Mouse (Mus musculus): Measurements from ENCODE around the gene Olfr695.
"Not testable (repeated sequence)": the region's sequence is repeated elsewhere in the genome, so short reads cannot be mapped to it uniquely, and the experiment has no call there.

The Olfr695 gene

DNA sequence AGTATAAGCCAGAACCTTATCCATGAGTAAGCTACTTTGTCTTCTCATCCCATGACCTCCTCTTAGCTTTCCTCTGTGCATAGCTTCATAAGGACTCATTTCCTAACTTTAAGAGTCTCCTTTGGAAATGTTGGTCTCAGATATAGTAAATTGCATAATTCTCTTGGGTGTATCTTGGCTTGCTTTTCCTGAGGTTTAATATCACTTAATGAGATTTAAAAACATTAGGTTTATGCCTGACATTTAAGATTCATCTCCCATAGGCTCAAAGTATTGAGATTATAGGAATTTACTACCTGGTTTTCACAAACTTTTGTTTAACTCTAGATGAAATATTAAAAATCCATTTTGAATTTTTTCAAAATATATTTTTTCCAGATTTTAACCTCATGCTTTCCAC lies at the start of gene Olfr695:
Gene Olfr695, minus strand, starts transcription at position 101 of the 400 bp plus-strand sequence.
- DNase-seq: no peak

DNA sequence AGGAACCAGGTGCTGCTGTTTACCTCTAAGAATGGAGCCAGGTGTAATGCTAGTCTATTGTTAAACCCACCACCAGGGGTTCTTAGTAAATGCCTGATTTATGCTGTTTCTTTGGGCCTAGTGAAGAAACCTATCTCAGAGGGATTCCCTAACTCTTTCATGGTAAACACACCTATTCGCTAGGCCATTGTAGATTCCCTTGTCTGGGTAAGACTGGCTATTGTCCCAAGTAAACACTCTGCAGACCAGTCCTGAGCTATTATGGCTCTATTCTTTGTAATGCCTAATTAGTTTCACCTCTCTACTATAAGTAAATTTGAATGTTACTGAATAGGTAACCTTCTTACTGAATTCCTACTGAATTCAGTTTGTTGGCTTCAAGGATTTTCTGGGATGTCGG lies 44.8 kb upstream of the Olfr695 start:
- DNase-seq: not testable (repeated sequence)

DNA sequence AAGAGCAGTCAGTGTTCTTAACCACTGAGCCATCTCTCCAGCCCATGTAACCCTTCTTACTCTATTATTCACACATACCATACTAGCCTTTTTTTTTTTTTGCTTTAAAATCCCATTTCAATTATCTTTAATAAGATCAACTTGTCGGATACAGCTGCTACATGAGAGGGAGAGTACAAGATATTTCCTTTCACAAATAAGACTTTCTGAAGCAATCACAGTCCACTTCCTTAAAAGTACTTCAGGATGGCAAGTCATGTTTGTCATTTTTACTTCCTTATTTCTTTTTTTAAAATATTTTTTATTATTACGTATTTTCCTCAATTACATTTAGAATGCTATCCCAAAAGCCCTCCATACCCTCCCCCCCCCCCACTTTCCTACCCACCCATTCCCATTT lies 42.6 kb upstream of the Olfr695 start:
- DNase-seq: no peak

DNA sequence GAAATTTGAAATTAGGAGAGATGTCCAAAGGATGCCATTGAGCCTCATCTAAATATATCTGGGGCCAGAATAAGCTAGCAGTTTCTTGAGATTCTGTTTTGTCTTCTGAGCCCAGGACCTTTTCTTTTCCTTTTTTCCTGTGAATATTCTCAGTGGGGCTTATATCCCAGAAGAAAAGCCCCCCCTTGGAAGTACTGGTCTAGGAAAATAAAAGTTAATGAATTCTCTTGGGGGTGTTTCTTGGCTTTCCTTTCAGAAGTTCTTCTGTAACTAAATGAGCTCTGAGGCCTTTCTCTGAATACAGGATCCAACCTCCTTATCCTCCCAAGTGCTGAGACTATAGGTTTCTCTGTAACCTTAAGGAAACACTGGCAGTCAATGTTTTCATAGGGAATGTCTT lies 39.1 kb upstream of the Olfr695 start, which contains the start of gene Olfr698:
Gene Olfr698, minus strand, starts transcription at position 101 of the 400 bp plus-strand sequence.
- DNase-seq: no peak

DNA sequence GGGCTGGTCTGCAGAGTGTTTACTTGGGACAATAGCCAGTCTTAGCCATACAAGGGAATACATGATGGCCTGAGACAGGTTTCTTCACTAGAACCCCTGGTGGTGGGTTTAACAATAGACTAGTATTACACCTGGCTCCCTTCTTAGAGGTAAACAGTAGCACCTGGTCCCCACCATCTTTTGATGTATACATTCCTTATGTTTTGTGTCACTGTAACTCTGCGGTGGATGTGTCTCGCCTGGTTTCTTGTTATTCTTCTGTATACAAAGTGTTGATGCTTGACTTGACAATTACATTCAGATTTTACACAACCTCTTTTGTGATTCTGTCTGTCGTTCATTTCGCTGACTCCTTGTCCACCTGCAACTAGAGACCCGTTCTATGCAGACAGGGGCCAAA lies 29.6 kb upstream of the Olfr695 start:
- no peak for DNase-seq

DNA sequence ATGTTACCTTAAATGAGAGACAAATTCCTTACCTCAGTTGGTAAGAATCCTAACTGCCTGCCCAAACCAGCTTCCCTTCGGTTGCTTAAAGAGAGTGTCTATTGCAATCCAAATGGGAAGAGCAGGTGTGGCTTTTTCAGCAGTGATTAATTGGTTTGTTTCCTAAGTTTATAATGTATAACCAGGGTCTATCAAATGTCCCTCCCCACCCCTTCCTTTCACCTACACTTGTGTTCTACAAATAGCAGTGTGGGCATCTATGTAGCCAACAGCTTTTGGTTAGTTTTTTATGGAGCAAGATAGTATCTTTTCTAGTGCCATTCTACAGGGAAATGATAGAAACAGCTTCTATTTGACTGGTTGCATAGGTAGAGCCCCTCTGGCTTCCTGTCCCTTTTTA lies 26.1 kb upstream of the Olfr695 start, which contains the start of gene Olfr697:
Gene Olfr697, minus strand, starts transcription at position 101 of the 400 bp plus-strand sequence.
- DNase-seq: no peak

DNA sequence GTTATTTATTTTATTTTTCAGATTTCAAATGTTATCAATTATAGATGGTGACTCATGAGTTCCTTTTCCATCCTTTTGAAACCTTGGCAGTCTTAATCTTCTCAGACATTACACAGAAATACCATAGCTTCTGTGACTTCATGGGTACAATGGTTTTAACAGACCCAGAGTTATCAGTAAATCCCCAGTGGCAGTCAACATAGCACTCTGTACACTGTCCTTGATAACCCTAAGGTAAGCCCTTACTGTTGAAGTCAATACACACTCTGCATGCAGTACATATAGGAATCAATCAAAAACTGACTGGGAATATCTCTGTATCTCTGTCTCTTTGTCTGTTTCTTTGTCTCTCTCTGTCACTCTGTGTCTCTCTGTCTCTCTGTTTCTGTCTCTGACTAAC lies 20.8 kb upstream of the Olfr695 start:
- no peak for DNase-seq

DNA sequence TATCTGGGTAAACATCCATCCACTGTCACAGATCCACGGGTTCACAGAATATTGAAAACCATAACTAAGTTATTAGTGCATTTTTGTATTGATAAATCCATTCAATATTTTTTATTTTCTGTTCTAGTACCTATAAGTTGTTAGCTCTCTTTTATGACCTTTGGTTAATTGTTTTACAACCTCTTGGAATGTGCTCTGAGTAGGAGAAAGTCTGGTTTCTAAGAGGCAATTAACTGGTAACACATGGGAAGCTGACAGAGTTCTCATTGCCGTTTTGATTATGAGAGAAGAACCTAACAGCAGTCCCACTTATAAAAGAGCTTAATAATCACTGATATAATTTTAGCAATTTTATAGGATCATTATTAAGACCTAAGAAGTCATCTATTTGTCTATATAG lies 17.5 kb upstream of the Olfr695 start:
- DNase-seq: no peak

DNA sequence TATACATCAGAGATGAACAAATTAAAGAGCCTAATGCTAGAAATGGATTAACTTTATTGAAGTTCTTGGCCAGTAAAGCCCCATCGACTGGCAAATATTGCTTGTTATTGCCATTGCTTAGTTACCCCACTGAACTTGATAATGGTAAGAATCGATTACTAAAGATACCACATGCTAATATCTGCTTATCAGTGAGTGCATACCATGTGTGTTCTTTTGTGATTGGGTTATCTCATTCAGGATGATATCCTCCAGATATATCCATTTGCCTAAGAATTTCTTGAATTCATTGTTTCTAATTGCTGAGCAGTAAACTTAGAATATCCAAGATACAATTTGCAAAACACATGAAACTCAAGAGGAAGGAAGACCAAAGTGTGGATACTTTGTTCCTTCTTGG lies 9.5 kb upstream of the Olfr695 start:
- not testable (repeated sequence) for DNase-seq

DNA sequence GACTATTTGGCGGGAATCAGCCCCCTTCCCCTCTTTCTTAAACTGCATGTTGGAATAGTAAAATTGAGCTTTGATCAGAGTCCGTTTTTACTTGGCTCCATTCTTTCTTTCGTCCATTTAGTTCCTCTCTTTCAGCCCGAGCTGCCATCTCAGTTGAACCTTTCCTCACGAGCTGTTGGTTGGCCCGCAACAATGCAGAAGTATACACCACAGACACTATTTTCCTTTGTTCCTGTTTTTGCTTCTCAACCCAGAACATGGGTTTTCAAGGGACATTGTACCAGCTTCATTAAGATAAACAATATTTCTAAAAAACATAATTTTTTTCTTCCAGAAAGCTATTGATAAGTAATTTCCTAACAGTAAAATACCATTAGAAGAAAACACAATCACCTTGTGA lies 4.7 kb downstream of the Olfr695 start:
- no peak for DNase-seq

DNA sequence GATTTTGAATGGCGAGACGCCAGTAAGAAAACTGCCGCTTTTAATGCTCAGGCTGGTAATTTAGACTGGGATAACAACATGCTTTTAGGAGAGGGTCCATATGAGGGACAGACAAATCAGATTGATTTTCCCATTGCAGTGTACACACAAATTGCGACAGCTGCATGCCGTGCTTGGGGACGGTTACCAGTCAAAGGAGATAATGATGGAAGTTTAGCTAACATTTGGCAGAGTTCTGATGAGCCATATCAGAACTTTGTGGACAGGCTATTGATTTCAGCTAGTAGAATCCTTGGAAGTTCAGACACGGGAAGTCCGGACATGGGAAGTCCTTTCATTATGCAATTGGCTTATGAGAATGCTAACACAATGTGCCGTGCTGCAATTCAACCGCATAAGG lies 8.5 kb downstream of the Olfr695 start:
- not testable (repeated sequence) for DNase-seq

DNA sequence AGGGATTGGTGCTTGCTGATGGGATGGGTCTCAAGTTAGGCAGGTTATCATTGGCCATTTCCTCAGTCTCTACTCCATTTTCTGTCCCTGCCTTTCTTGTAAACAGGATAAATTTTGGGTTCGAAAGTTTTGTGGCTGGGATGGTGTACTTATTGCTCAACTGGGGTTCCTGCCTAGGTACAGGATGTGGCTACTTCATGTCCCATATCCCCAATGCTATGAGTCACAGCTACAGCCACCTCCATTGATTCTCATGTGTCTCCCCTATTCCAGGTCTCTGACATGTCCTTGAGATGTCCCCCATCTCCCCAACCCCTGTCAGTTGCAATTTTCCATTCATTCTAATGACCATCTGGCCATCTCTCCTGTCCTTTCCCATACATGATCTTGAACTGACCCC lies 19.3 kb downstream of the Olfr695 start:
- no peak for DNase-seq

DNA sequence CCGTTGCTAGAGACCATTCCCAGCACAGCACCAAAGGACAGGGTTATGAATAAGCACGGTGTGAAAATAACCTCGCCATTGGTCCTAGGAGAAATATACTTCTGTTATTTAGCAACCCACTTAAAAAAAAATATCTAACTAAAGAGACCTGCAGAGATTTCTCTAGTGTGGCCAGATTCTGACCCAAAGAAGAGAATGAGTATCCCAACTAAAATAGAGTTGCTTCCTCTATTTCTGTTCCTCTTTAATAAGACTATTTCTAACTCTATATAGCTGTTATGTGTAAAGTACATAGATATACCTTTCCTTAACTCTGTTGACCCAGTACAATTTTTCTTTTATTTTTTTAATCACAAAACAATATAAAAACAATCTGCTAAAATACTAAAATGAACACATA lies 23.2 kb downstream of the Olfr695 start:
- DNase-seq: no peak

DNA sequence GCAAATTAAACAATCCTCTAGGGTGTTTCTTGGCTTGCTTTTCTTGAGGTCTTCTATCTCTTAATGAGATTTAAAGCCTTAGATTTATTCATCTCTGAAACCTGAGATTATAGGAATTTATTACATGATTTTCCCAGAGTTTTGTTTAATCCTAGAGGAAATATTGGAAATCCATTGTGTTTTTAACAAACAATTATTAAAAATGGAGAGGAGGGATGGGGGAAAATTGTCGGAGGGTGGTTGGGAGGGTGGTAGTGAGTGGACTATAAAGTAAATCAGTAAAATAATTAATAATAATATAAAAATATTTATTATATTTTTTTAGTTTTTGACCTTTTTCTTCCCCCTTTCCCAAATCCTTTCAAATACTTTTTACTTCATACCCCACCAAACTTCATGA lies 24.5 kb downstream of the Olfr695 start, which contains the start of gene Olfr694:
Gene Olfr694, minus strand, starts transcription at position 101 of the 400 bp plus-strand sequence.
- DNase-seq: no peak

DNA sequence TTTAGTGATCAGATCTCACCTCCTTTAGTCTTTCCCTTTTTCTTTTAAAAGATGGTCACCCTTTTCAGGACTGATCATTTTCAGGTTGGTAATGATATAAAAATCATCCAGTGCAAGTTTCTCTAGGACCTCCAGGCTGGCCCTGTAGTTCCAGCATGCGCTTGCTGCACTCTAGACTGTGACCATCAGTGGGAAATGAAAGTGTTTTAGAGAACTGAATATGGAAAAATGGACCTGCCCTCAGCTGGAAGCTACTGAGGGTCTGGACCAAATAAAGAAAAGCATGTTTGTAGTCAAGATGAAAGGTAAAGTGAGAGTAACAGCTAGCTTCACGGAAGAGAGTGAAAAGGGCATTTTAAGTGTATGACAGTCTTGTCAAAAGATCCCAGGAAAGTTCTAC lies 30.8 kb downstream of the Olfr695 start:
- DNase-seq: no peak

DNA sequence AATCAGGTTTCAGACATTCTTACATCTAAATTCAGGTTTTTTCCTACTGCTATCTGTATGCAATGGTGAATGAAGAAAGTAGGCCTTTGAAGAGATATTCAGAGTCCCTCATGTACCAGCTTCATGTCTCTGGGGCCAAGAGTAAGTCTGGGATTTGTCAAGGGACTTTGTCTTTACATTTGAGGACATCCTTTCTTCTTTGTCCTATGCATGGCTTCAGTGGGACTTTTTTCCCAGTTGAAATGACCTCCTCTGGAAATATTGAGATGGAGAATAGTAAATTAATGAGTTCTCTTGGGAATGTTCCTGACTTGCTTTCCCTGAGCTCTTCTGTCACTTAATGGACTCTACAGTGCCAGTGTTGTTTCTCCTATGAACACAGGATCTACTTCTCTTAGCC lies 35.7 kb downstream of the Olfr695 start, which contains the start of gene Olfr693:
Gene Olfr693, minus strand, starts transcription at position 101 of the 400 bp plus-strand sequence.
- no peak for DNase-seq

Measured in kidney, adult 11 months (tissue).